Mouse (Mus musculus): Measurements from ENCODE around the gene 2010111I01Rik. TPM values are rescaled to one million over a fixed set of nuclear protein-coding genes. Genes with fewer than 3 reads are reported as not detected.

2010111I01Rik gene
- polyA plus RNA-seq, 2 experiments, result 10.7 to 13.6 TPM

DNA sequence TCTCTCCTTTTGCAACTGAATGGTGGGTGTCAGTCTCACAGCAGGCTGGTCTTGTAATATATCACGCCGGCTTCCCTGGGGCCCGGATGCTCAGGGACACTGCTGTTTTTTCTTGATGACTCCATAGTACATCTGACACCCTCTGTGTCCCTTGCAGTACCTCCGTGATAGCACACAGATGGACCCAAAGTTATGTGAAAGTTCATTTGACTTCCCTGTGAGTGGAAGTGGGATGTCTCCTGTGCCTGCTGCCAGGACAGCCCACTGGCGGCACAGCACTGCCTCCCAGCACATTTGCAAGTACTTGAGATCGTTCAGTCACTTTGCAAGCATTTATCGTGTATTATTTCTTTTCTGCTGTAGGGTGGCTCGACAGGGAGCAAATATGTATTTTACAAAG is 315.1 kb downstream of the 2010111I01Rik start:
- Histone ChIP-seq H3K27ac (no peak overlapping the region), H3K27me3 (ENCODE audit: control insufficient read depth, insufficient read depth, low read length) (no peaks in the 10 kb centered on the region), H3K9ac (replicated peaks) (no peak overlapping the region), H3K9me3 (ENCODE audit: control insufficient read depth, low read length) (no peaks in the 10 kb centered on the region), H3K4me2 (ENCODE audit: low read depth) (no peak overlapping the region), H3K36me3 (replicated peaks; ENCODE audit: control insufficient read depth, insufficient read depth, low read depth) (no peaks in the 10 kb centered on the region), H3K4me3 (ENCODE audit: insufficient read depth in 1 of 2, low read depth in 2 of 2, low read length in 2 of 2) (no peak overlapping the region), H3K4me1 (replicated peaks; ENCODE audit: control insufficient read depth in 2 of 2, insufficient read depth in 2 of 2, low read length in 1 of 2) (peaks cover 0 to 13% of the 10 kb centered on the region in 2 experiments; a peak in 3 of 4 replicates)
- DNase-seq (ENCODE audit: low read depth in 3 of 3, low spot score in 3 of 3) (no peak), ATAC-seq (ENCODE audit: insufficient read depth) (no peak)
- TF ChIP-seq EP300 (IDR thresholded peaks at IDR 0.05; ENCODE audit: low read depth), result no peak
- TF ChIP-seq CTCF (IDR thresholded peaks at IDR 0.05; ENCODE audit: low read depth), result no peak
- 68% methylated on average over 8 of the region's 8 CpGs for WGBS (ENCODE audit: insufficient replicate concordance)

DNA sequence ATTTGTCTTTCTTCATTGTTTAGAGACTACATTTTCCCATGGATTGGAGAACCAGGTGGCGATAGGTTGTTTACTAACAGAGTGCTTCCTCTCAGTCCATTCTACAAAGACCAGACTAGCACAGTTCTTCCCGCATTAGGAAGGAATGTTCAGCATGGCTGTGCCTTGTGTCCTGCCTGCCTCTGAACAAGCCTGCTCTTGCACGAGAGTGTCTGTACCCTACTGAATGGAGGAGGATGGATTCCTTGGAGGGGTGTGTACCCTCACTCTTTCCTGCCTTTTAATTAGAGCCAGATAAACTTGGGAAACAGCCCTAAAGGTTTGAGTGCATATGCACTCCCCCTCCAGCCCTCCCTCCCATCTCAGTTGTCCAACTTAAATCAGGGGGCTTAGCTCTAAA is 315.7 kb downstream of the 2010111I01Rik start:
- H3K9me3 ChIP-seq (ENCODE audit: control insufficient read depth, low read length), result no peaks in the 10 kb centered on the region
- DNase-seq (ENCODE audit: low read depth in 3 of 3, low spot score in 3 of 3) (no peak), ATAC-seq (ENCODE audit: insufficient read depth) (no peak)
- no peak overlapping the region for H3K4me2 ChIP-seq (ENCODE audit: low read depth)
- peaks cover 0 to 13% of the 10 kb centered on the region in 2 experiments; a peak in 3 of 4 replicates for H3K4me1 ChIP-seq (replicated peaks; ENCODE audit: control insufficient read depth in 2 of 2, insufficient read depth in 2 of 2, low read length in 1 of 2)
- H3K27ac ChIP-seq, result no peak overlapping the region
- WGBS (ENCODE audit: insufficient replicate concordance), result 65% methylated on average over 3 of the region's 3 CpGs
- no peak overlapping the region for H3K9ac ChIP-seq (replicated peaks)
- H3K4me3 ChIP-seq (ENCODE audit: insufficient read depth in 1 of 2, low read depth in 2 of 2, low read length in 2 of 2), result no peak overlapping the region
- TF ChIP-seq CTCF (IDR thresholded peaks at IDR 0.05; ENCODE audit: low read depth) (no peak), EP300 (IDR thresholded peaks at IDR 0.05; ENCODE audit: low read depth) (no peak)
- H3K36me3 ChIP-seq (replicated peaks; ENCODE audit: control insufficient read depth, insufficient read depth, low read depth), result no peaks in the 10 kb centered on the region
- no peaks in the 10 kb centered on the region for H3K27me3 ChIP-seq (ENCODE audit: control insufficient read depth, insufficient read depth, low read length)

DNA sequence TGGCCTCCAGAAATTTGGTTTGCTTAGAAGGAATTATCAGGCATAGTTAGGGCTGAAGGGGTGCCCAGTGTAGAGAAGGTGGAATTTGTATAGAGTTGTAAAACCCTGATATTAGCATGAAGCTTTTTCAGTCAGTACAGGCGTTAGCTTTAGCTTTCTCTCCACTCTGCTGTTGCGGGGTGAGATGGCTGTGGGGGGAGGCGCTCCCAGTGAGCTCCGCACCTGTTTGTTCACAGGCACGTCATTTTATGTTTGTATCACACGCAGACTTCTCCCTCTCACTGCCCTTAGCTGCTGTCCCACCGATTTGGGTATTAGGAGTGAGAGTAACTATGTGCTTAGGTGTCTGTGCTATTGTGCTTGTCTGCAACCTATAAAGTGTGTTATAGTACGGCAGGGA is 316.5 kb downstream of the 2010111I01Rik start:
- TF ChIP-seq CTCF (IDR thresholded peaks at IDR 0.05; ENCODE audit: low read depth) (no peak), EP300 (IDR thresholded peaks at IDR 0.05; ENCODE audit: low read depth) (no peak)
- Histone ChIP-seq H3K36me3 (replicated peaks; ENCODE audit: control insufficient read depth, insufficient read depth, low read depth) (no peaks in the 10 kb centered on the region), H3K27ac (no peak overlapping the region), H3K4me2 (ENCODE audit: low read depth) (no peak overlapping the region), H3K27me3 (ENCODE audit: control insufficient read depth, insufficient read depth, low read length) (no peaks in the 10 kb centered on the region), H3K4me3 (ENCODE audit: insufficient read depth in 1 of 2, low read depth in 2 of 2, low read length in 2 of 2) (no peak overlapping the region), H3K9me3 (ENCODE audit: control insufficient read depth, low read length) (no peaks in the 10 kb centered on the region), H3K9ac (replicated peaks) (no peak overlapping the region), H3K4me1 (replicated peaks; ENCODE audit: control insufficient read depth in 2 of 2, insufficient read depth in 2 of 2, low read length in 1 of 2) (peaks cover 0 to 10% of the 10 kb centered on the region in 2 experiments; a peak in 3 of 4 replicates)
- ATAC-seq (ENCODE audit: insufficient read depth) (no peak), DNase-seq (ENCODE audit: low read depth in 3 of 3, low spot score in 3 of 3) (no peak)
- WGBS (ENCODE audit: insufficient replicate concordance), result 84% methylated on average over 8 of the region's 8 CpGs

DNA sequence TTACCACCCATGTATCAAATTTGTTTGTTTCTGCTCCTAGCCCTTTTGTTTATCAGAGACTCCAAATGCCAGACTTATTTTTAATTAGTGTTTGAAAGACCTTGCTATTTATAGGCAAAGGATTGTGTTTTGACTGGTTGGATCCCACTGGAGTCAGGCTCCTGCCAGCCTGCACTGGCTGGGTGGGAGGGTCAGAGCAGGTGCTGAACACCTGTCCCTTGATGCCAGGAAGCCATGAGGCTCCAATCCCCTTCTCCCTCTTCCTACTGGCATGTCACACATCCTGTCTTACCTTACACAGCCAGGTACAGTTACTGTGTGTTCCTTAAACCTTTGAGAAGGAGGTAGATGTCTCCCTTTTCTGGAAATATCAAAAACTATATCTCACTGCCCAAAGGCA is 318.5 kb downstream of the 2010111I01Rik start:
- H3K4me3 ChIP-seq (ENCODE audit: insufficient read depth in 1 of 2, low read depth in 2 of 2, low read length in 2 of 2), result no peak overlapping the region
- H3K9me3 ChIP-seq (ENCODE audit: control insufficient read depth, low read length), result no peaks in the 10 kb centered on the region
- H3K4me1 ChIP-seq (replicated peaks; ENCODE audit: control insufficient read depth in 2 of 2, insufficient read depth in 2 of 2, low read length in 1 of 2), result peaks cover 0 to 4% of the 10 kb centered on the region in 2 experiments; a peak in 3 of 4 replicates
- no peak overlapping the region for H3K4me2 ChIP-seq (ENCODE audit: low read depth)
- H3K27me3 ChIP-seq (ENCODE audit: control insufficient read depth, insufficient read depth, low read length), result no peaks in the 10 kb centered on the region
- ATAC-seq (ENCODE audit: insufficient read depth) (no peak), DNase-seq (ENCODE audit: low read depth in 3 of 3, low spot score in 3 of 3) (no peak)
- TF ChIP-seq CTCF (IDR thresholded peaks at IDR 0.05; ENCODE audit: low read depth), result no peak
- no peak for TF ChIP-seq EP300 (IDR thresholded peaks at IDR 0.05; ENCODE audit: low read depth)
- no peak overlapping the region for H3K27ac ChIP-seq
- H3K9ac ChIP-seq (replicated peaks), result no peak overlapping the region
- H3K36me3 ChIP-seq (replicated peaks; ENCODE audit: control insufficient read depth, insufficient read depth, low read depth), result no peaks in the 10 kb centered on the region

DNA sequence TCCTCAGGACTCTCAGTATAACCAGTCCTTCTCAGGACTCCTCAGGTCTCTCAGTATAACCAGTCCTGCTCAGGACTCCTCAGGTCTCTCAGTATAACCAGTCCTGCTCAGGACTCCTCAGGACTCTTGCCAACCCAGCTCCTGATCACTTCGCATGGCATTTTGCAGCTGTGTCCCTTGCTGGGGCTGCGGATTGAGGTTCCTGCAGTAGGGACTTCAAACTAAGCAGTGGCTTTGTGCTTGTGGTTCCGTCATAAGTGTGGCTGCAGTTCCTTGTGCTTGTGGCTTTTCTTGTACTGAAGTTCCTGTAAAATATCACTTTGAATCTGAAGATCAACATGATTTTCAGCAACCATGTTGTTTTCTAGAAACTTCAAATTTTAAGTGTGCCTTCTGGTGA is 320.1 kb downstream of the 2010111I01Rik start:
- ATAC-seq (ENCODE audit: insufficient read depth) (no peak), DNase-seq (ENCODE audit: low read depth in 3 of 3, low spot score in 3 of 3) (no peak)
- Histone ChIP-seq H3K27me3 (ENCODE audit: control insufficient read depth, insufficient read depth, low read length) (no peaks in the 10 kb centered on the region), H3K36me3 (replicated peaks; ENCODE audit: control insufficient read depth, insufficient read depth, low read depth) (no peaks in the 10 kb centered on the region), H3K4me1 (replicated peaks; ENCODE audit: control insufficient read depth in 2 of 2, insufficient read depth in 2 of 2, low read length in 1 of 2) (no peaks in the 10 kb centered on the region), H3K27ac (no peak overlapping the region), H3K9ac (replicated peaks) (no peak overlapping the region), H3K4me3 (ENCODE audit: insufficient read depth in 1 of 2, low read depth in 2 of 2, low read length in 2 of 2) (no peak overlapping the region), H3K4me2 (ENCODE audit: low read depth) (no peak overlapping the region), H3K9me3 (ENCODE audit: control insufficient read depth, low read length) (no peaks in the 10 kb centered on the region)
- TF ChIP-seq EP300 (IDR thresholded peaks at IDR 0.05; ENCODE audit: low read depth) (no peak), CTCF (IDR thresholded peaks at IDR 0.05; ENCODE audit: low read depth) (no peak)
- WGBS (ENCODE audit: insufficient replicate concordance), result 72% methylated on average over 3 of the region's 3 CpGs

All from liver, embryonic 14.5 days (tissue).